Mouse (Mus musculus) G1E (cell line): ENCODE results near the gene Sash3.

ENCODE experiments used
- CTCF ChIP-seq: IDR thresholded peaks from 2 replicates; pipeline ENCODE4 v1.5.1; 2012; ENCODE audit warnings: low read depth, low read length, inconsistent platforms, mixed read lengths
- GATA1 ChIP-seq: IDR thresholded peaks from 2 replicates; pipeline ENCODE4 v1.6.1; 2012; ENCODE audit warnings: borderline replicate concordance, low read length, inconsistent platforms, mixed read lengths

DNA sequence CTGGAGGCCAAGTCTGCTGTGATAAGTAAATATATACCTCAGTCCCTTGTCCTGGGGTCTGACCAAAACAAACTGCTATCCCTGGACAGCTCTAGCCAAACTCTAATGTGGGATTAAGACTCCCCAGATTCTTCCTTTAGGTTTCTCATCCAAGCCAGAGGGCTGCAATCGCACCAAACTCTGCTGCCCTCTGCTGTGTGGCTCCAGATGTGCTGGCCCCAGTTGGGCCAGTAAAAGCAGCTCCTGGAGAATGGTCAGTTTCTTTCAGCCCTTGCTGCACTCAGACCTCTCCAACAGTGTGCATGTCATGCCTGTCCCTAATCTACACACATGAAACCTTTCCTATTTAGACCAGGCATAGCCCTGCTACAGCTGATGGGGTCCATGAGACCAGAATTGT lies 46.4 kb upstream of the Sash3 start:
- TF ChIP-seq CTCF (no peak), GATA1 (no peak)
